In genomic region chr13:70840161-70840560, GRCm38 (mm10) we compare ENCODE assay signal across 9 mouse cellular contexts. TPM values are rescaled to one million over a fixed set of nuclear protein-coding genes. Genes with fewer than 3 reads are reported as not detected.
A peak's percentile ranks its signal among the peaks of the same experiment; 100 is the strongest.
DNase-seq lines count a peak whose midpoint lies in the region; ATAC-seq and TF ChIP-seq lines count a peak whose summit lies in the region.
"Had no signal": no experiment of that assay in that cellular context is flagged by ENCODE, and none has a peak within 500 bp of the region (broad histone marks: within the 10 kb centered on the region; RNA-seq: fewer than 3 reads in every experiment).

No protein-coding gene starts in this region.

- H3K9me3 ChIP-seq in ES-Bruce4 (replicated peaks; ENCODE audit: control insufficient read depth, insufficient read depth, low read length, poor library complexity, severe bottlenecking): no peaks in the 10 kb centered on the region
- no peaks in the 10 kb centered on the region for H3K9me3 ChIP-seq in embryonic facial prominence, embryonic 13.5 days
- H3K9me3 ChIP-seq: embryonic facial prominence, embryonic 12.5 days had no signal

- no peak overlapping the region for H3K27ac ChIP-seq in ES-Bruce4 (ENCODE audit: insufficient read depth, low read length)
- no peak overlapping the region for H3K27ac ChIP-seq in bone marrow, adult 2 months (ENCODE audit: control insufficient read depth, insufficient read depth, low read depth, low read length, poor library complexity)
- no peak overlapping the region for H3K27ac ChIP-seq in embryonic facial prominence, embryonic 13.5 days
- H3K27ac ChIP-seq: embryonic facial prominence, embryonic 12.5 days had no signal

- H3K4me1 ChIP-seq in ES-Bruce4 (ENCODE audit: control insufficient read depth, insufficient read depth, low read length): peaks cover 2% of the 10 kb centered on the region
- H3K4me1 ChIP-seq in bone marrow, adult 2 months (ENCODE audit: control insufficient read depth, insufficient read depth, low read length): no peaks in the 10 kb centered on the region
- peaks cover 13% of the 10 kb centered on the region for H3K4me1 ChIP-seq in embryonic facial prominence, embryonic 13.5 days
- H3K4me1 ChIP-seq in lung, adult 2 months (ENCODE audit: control insufficient read depth, insufficient read depth, low read length): no peaks in the 10 kb centered on the region
- H3K4me1 ChIP-seq: embryonic facial prominence, embryonic 12.5 days had no signal

- peak; percentile 81 for DNase-seq in heart, postnatal 4 days
- DNase-seq in large intestine, adult 2 months (ENCODE audit: low read depth, low spot score): peak; percentile 38
- peak; percentile 36 for DNase-seq in lung, adult 2 months
- peak; percentile 58 for DNase-seq in ovary, postnatal 14 days (ENCODE audit: low spot score)

- no peaks in the 10 kb centered on the region for H3K36me3 ChIP-seq in ES-Bruce4 (ENCODE audit: control insufficient read depth, insufficient read depth, low read length, poor library complexity, severe bottlenecking)
- H3K36me3 ChIP-seq in embryonic facial prominence, embryonic 13.5 days: no peaks in the 10 kb centered on the region
- H3K36me3 ChIP-seq: embryonic facial prominence, embryonic 12.5 days had no signal

- peak; percentile 85 for TF ChIP-seq CTCF in ES-Bruce4 (IDR thresholded peaks at IDR 0.05; ENCODE audit: low read depth, low read length)
- TF ChIP-seq CTCF in bone marrow, adult 2 months (IDR thresholded peaks at IDR 0.05; ENCODE audit: control insufficient read depth, insufficient read depth, low read length): peak; percentile 46
- peak; percentile 70 for TF ChIP-seq CTCF in lung, adult 2 months (IDR thresholded peaks at IDR 0.05; ENCODE audit: insufficient read depth, low read length)

- no peak overlapping the region for H3K4me3 ChIP-seq in ES-Bruce4 (ENCODE audit: low read depth, low read length)
- H3K4me3 ChIP-seq in bone marrow, adult 2 months (replicated peaks; ENCODE audit: control insufficient read depth, low read depth, low read length): no peak overlapping the region
- H3K4me3 ChIP-seq in embryonic facial prominence, embryonic 13.5 days: no peak overlapping the region
- no peak overlapping the region for H3K4me3 ChIP-seq in lung, adult 2 months (replicated peaks; ENCODE audit: extremely low read depth, low read depth, low read length)

- no peak for TF ChIP-seq EP300 in ES-Bruce4 (IDR thresholded peaks at IDR 0.05; ENCODE audit: insufficient read depth, low read depth, low read length)

- TF ChIP-seq POLR2A in ES-Bruce4 (IDR thresholded peaks at IDR 0.05; ENCODE audit: insufficient read depth, low read length): no peak
- TF ChIP-seq POLR2A in bone marrow, adult 2 months (IDR thresholded peaks at IDR 0.05; ENCODE audit: borderline replicate concordance, control insufficient read depth, low read depth, low read length): no peak
- no peak for TF ChIP-seq POLR2A in lung, adult 2 months (IDR thresholded peaks at IDR 0.05; ENCODE audit: borderline replicate concordance, extremely low read depth, low read depth, low read length)

- H3K27me3 ChIP-seq in ES-Bruce4 (ENCODE audit: control insufficient read depth, insufficient read depth, low read length, poor library complexity, severe bottlenecking): no peaks in the 10 kb centered on the region
- H3K27me3 ChIP-seq in embryonic facial prominence, embryonic 13.5 days: peaks cover 61% of the 10 kb centered on the region

- 8% methylated on average over 6 of the region's 6 CpGs for WGBS in bone marrow, adult 2 months
- WGBS in embryonic facial prominence, embryonic 13.5 days: 6% methylated on average over 6 of the region's 6 CpGs
- WGBS in large intestine, adult 2 months: 5% methylated on average over 6 of the region's 6 CpGs
- 6% methylated on average over 6 of the region's 6 CpGs for WGBS in lung, adult 2 months

- no peak overlapping the region for H3K4me2 ChIP-seq in embryonic facial prominence, embryonic 13.5 days

- no peak overlapping the region for H3K9ac ChIP-seq in ES-Bruce4 (ENCODE audit: low read depth, poor library complexity, severe bottlenecking)
- no peak overlapping the region for H3K9ac ChIP-seq in embryonic facial prominence, embryonic 13.5 days
- H3K9ac ChIP-seq: embryonic facial prominence, embryonic 12.5 days had no signal

- peak; percentile 65; the same call in 1 of the 2 replicates for ATAC-seq in embryonic facial prominence, embryonic 13.5 days (ENCODE audit: insufficient number of reproducible peaks, insufficient read depth, low FRiP score, low TSS enrichment, low read depth)
- no peak for ATAC-seq in inflammation-experienced regulatory T-cells, adult 6 months

RNA-seq across cellular contexts. Expression of gene Adamts16, which starts 1.4 kb away (rescaled TPM):
- polyA plus RNA-seq in ES-Bruce4 (2011; ENCODE audit: insufficient read depth, insufficient read length, low read depth, missing spikeins): not detected in 2 replicates
- polyA plus RNA-seq in bone marrow, adult 2 months (2011; ENCODE audit: insufficient read depth, insufficient read length, low replicate concordance, missing spikeins): not detected in 2 replicates
- polyA plus RNA-seq in embryonic facial prominence, embryonic 13.5 days (2015; fragmentation: Nextera tagmentation; extraction: Ambion mirVana): 0.36 and 0.55 TPM in 2 replicates
- under 1 TPM; 0.48 to 0.52 TPM for total RNA-seq in heart, postnatal 4 days (2021)
- 0.10 and 0.21 TPM in 2 replicates for polyA plus RNA-seq in large intestine, adult 2 months (2012; rRNA removed)
- polyA plus RNA-seq in lung, adult 2 months (2012; rRNA removed): 0.04 TPM in 1 of 2 replicates, not detected in the other
- polyA plus RNA-seq in inflammation-experienced regulatory T-cells, adult 6 months (2017; shearing (Covaris generic)): not detected
